Mouse (Mus musculus) hindbrain, embryonic 11.5 days (tissue): ENCODE results near the gene B3galt4. TPM values are rescaled to one million over a fixed set of nuclear protein-coding genes. Genes with fewer than 3 reads are reported as not detected.

ENCODE experiments used
- ATAC-seq: fragments of 200-750 bp; cut with Nextera tagmentation; 2 replicates; pipeline ENCODE4 v1.8.0; 2017; ENCODE audit warnings: mild to moderate bottlenecking, moderate TSS enrichment, moderate library complexity; ENCODE audit not compliant: low FRiP score
- DNase-seq: peaks from one replicate; pipeline ENCODE4 v3.0.0-alpha.2; 2015; ENCODE audit warnings: low spot score
- H3K27ac ChIP-seq: fragments of 300-500 bp; sonication (generic); 2 replicates; pipeline ENCODE4 v1.5.1; 2014; ENCODE audit warnings: mild to moderate bottlenecking, low read depth, low read length
- H3K27me3 ChIP-seq: fragments of 300-500 bp; sonication (generic); 2 replicates; pipeline ENCODE4 v1.6.1; 2014; ENCODE audit warnings: mild to moderate bottlenecking, low read length, moderate library complexity, mixed read lengths; ENCODE audit not compliant: control insufficient read depth, insufficient read depth
- H3K36me3 ChIP-seq: fragments of 300-500 bp; sonication (generic); 2 replicates; pipeline ENCODE4 v1.6.1; 2014; ENCODE audit warnings: mild to moderate bottlenecking, low read length, moderate library complexity, mixed read lengths; ENCODE audit not compliant: control insufficient read depth, insufficient read depth
- H3K4me1 ChIP-seq: fragments of 300-500 bp; sonication (generic); replicated peaks from 2 replicates; pipeline ENCODE4 v1.6.1; 2014; ENCODE audit warnings: low read length, mixed read lengths; ENCODE audit not compliant: control insufficient read depth, insufficient read depth
- H3K4me2 ChIP-seq: fragments of 300-500 bp; sonication (generic); replicated peaks from 2 replicates; pipeline ENCODE4 v1.6.1; 2014; ENCODE audit warnings: mild to moderate bottlenecking, low read depth, low read length
- H3K4me3 ChIP-seq: fragments of 300-500 bp; sonication (generic); 2 replicates; pipeline ENCODE4 v1.5.1; 2014; ENCODE audit warnings: low read depth, low read length
- H3K9ac ChIP-seq: fragments of 300-500 bp; sonication (generic); 2 replicates; pipeline ENCODE4 v1.6.1; 2014; ENCODE audit warnings: low read depth, low read length
- H3K9me3 ChIP-seq: fragments of 300-500 bp; sonication (generic); 2 replicates; pipeline ENCODE4 v1.6.1; 2016; ENCODE audit warnings: low read length; ENCODE audit not compliant: control insufficient read depth
- WGBS: fragments of 180-500 bp; shearing (Covaris S2); extraction: QIAGEN DNeasy Blood & Tissue Kit; methylation state at CpG from one replicate; pipeline ENCODE4 v1.1.7; 2014; 5-methylcytosine and 5-hydroxymethylcytosine counted together
- polyA plus RNA-seq: library from polyadenylated mRNA; unstranded; fragments of >200 nt; fragmentation: Nextera tagmentation; extraction: Ambion mirVana; gene quantifications from 2 replicates; pipeline ENCODE4 v1.2.1, GENCODE M21; 2014

Gene B3galt4
- polyA plus RNA-seq, 1 experiment from 2014 or later: 5.3 TPM

- Histone ChIP-seq H3K4me3 (no peak overlapping the region), H3K27ac (no peak overlapping the region), H3K36me3 (no peaks in the 10 kb centered on the region), H3K27me3 (no peaks in the 10 kb centered on the region), H3K9me3 (no peaks in the 10 kb centered on the region), H3K4me2 (no peak overlapping the region), H3K9ac (no peak overlapping the region), H3K4me1 (peaks cover 11% of the 10 kb centered on the region)
- DNase-seq: no peak
- WGBS: 92% methylated on average over 11 of the region's 11 CpGs
- ATAC-seq: no peak
Observed at GRCm38 (mm10) chr17:33958451-33958850, 7.2 kb upstream of the B3galt4 start.

- no peak for ATAC-seq
- no peak overlapping the region for H3K27ac ChIP-seq
- peaks cover 2% of the 10 kb centered on the region; the same call in 1 of the 2 replicates for H3K36me3 ChIP-seq
- H3K27me3 ChIP-seq: no peaks in the 10 kb centered on the region
- H3K9me3 ChIP-seq: no peaks in the 10 kb centered on the region
- peaks cover 11% of the 10 kb centered on the region for H3K4me1 ChIP-seq
- H3K9ac ChIP-seq: no peak overlapping the region
- WGBS: 83% methylated on average over 6 of the region's 6 CpGs
- no peak overlapping the region for H3K4me2 ChIP-seq
- H3K4me3 ChIP-seq: no peak overlapping the region
- no peak for DNase-seq
Observed at GRCm38 (mm10) chr17:33957493-33957892, 6.2 kb upstream of the B3galt4 start.

GRCm38 (mm10) chr17:33956336-33956735 is 5.0 kb upstream of the B3galt4 start:
- DNase-seq (no peak), ATAC-seq (0 out of 2 replicates have a peak, but pooled peaks have one; percentile 2)
- Histone ChIP-seq H3K9ac (peak overlapping the region; percentile 71), H3K4me1 (peaks cover 16% of the 10 kb centered on the region), H3K27me3 (no peaks in the 10 kb centered on the region), H3K4me3 (peak overlapping the region; percentile 97), H3K9me3 (no peaks in the 10 kb centered on the region), H3K4me2 (peak overlapping the region; percentile 77), H3K36me3 (peaks cover 2% of the 10 kb centered on the region; the same call in 1 of the 2 replicates), H3K27ac (peak overlapping the region; percentile 82)
- 6% methylated on average over 10 of the region's 10 CpGs for WGBS

- DNase-seq: peak; percentile 96
- peak within 1 kb of the TSS; percentile 97 for H3K4me3 ChIP-seq
- H3K27me3 ChIP-seq: no peaks in the 10 kb centered on the region
- peak within 1 kb of the TSS; percentile 96 for H3K9ac ChIP-seq
- H3K4me2 ChIP-seq: peak within 1 kb of the TSS; percentile 96
- ATAC-seq: peak; percentile 83
- H3K9me3 ChIP-seq: no peaks in the 10 kb centered on the region
- peak within 1 kb of the TSS; percentile 82 for H3K27ac ChIP-seq
- H3K36me3 ChIP-seq: peaks cover 2% of the 10 kb centered on the region; the same call in 1 of the 2 replicates
- under 1% methylated on average over 50 of the region's 50 CpGs for WGBS
- peaks cover 16% of the 10 kb centered on the region for H3K4me1 ChIP-seq
Observed at GRCm38 (mm10) chr17:33955555-33956214, 4.4 kb upstream of the B3galt4 start, which contains the start of the genes Vps52 and Rps18. Gene Vps52 (plus strand): TSS chr17:33955812. Gene Rps18 (minus strand): TSS chr17:33956001.

- 3% methylated on average over 33 of the region's 33 CpGs for WGBS
- Histone ChIP-seq H3K9ac (peak overlapping the region; percentile 96), H3K4me1 (peaks cover 19% of the 10 kb centered on the region), H3K27ac (peak overlapping the region; percentile 81), H3K4me2 (peak overlapping the region; percentile 96), H3K4me3 (peak overlapping the region; percentile 97), H3K9me3 (no peaks in the 10 kb centered on the region), H3K27me3 (no peaks in the 10 kb centered on the region), H3K36me3 (peaks cover 2% of the 10 kb centered on the region; the same call in 1 of the 2 replicates)
- ATAC-seq (no peak), DNase-seq (no peak)
Observed at GRCm38 (mm10) chr17:33954646-33955554, 3.6 kb upstream of the B3galt4 start.

GRCm38 (mm10) chr17:33953961-33954565 is 2.8 kb upstream of the B3galt4 start:
- ATAC-seq (no peak), DNase-seq (no peak)
- no peaks in the 10 kb centered on the region for H3K9me3 ChIP-seq
- H3K4me1 ChIP-seq: peaks cover 19% of the 10 kb centered on the region
- no peaks in the 10 kb centered on the region for H3K27me3 ChIP-seq
- peak overlapping the region; percentile 96 for H3K9ac ChIP-seq
- WGBS: 42% methylated on average over 5 of the region's 5 CpGs
- no peak overlapping the region for H3K27ac ChIP-seq
- H3K36me3 ChIP-seq: peaks cover 4% of the 10 kb centered on the region; the same call in 1 of the 2 replicates
- peak overlapping the region; percentile 96 for H3K4me2 ChIP-seq
- peak overlapping the region; percentile 97 for H3K4me3 ChIP-seq

- H3K36me3 ChIP-seq: peaks cover 4% of the 10 kb centered on the region; the same call in 1 of the 2 replicates
- 0 out of 2 replicates have a peak overlapping the region, but pooled peaks have one; percentile 8 for H3K4me3 ChIP-seq
- peaks cover 19% of the 10 kb centered on the region for H3K4me1 ChIP-seq
- WGBS: 96% methylated on average over 3 of the region's 3 CpGs
- H3K27ac ChIP-seq: no peak overlapping the region
- no peaks in the 10 kb centered on the region for H3K9me3 ChIP-seq
- H3K4me2 ChIP-seq: no peak overlapping the region; the same call in 1 of the 2 replicates
- DNase-seq (no peak), ATAC-seq (no peak)
- no peaks in the 10 kb centered on the region for H3K27me3 ChIP-seq
- H3K9ac ChIP-seq: no peak overlapping the region
Observed at GRCm38 (mm10) chr17:33953310-33953709, 2.0 kb upstream of the B3galt4 start.

GRCm38 (mm10) chr17:33952879-33953278 is 1.6 kb upstream of the B3galt4 start:
- H3K36me3 ChIP-seq: peaks cover 4% of the 10 kb centered on the region; the same call in 1 of the 2 replicates
- H3K27me3 ChIP-seq: no peaks in the 10 kb centered on the region
- H3K9ac ChIP-seq: no peak overlapping the region
- no peaks in the 10 kb centered on the region for H3K9me3 ChIP-seq
- H3K27ac ChIP-seq: no peak overlapping the region
- WGBS: 84% methylated on average over 4 of the region's 4 CpGs
- 0 out of 2 replicates have a peak overlapping the region, but pooled peaks have one; percentile 8 for H3K4me3 ChIP-seq
- ATAC-seq (no peak), DNase-seq (no peak)
- H3K4me2 ChIP-seq: 0 out of 2 replicates have a peak overlapping the region, but pooled peaks have one; percentile 7
- peaks cover 19% of the 10 kb centered on the region for H3K4me1 ChIP-seq
